Mouse (Mus musculus): ENCODE data around the gene Copz1. TPM values are rescaled to one million over a fixed set of nuclear protein-coding genes. Genes with fewer than 3 reads are reported as not detected.
A peak's percentile ranks its signal among the peaks of the same experiment; 100 is the strongest.
"Not testable (repeated sequence)": the region's sequence is repeated elsewhere in the genome, so short reads cannot be mapped to it uniquely, and the experiment has no call there.

The Copz1 gene
- total and polyA plus RNA-seq, 2 experiments from 2014 or later: 109 to 124 TPM

- no peaks in the 10 kb centered on the region for H3K9me3 ChIP-seq (replicated peaks; ENCODE audit: control insufficient read depth, low read length)
- H3K4me3 ChIP-seq (ENCODE audit: low read depth, low read length): no peak overlapping the region
- ATAC-seq (ENCODE audit: insufficient read depth, low read depth) (no peak), DNase-seq (ENCODE audit: low spot score) (no peak)
- H3K4me1 ChIP-seq (ENCODE audit: control insufficient read depth, insufficient read depth): peaks cover 9% of the 10 kb centered on the region
- H3K4me2 ChIP-seq (ENCODE audit: low read depth, low read length): no peak overlapping the region
- TF ChIP-seq EP300 (IDR thresholded peaks at IDR 0.05; ENCODE audit: low read depth) (no peak), CTCF (IDR thresholded peaks at IDR 0.05; ENCODE audit: low read depth) (no peak)
- WGBS: 40% methylated on average over 2 of the region's 2 CpGs
- H3K27me3 ChIP-seq (ENCODE audit: control insufficient read depth, insufficient read depth, low read length): no peaks in the 10 kb centered on the region
- no peak overlapping the region for H3K9ac ChIP-seq (replicated peaks; ENCODE audit: low read depth, low read length)
- H3K36me3 ChIP-seq (replicated peaks; ENCODE audit: control insufficient read depth, insufficient read depth, low read length): 0 out of 2 replicates have a peak, but pooled peaks cover 5% of the 10 kb centered on the region
- H3K27ac ChIP-seq (ENCODE audit: low read depth): peak overlapping the region; percentile 64
These were observed 39.4 kb upstream of the Copz1 start for GRCm38 (mm10) chr15:103233119-103233518.

DNA sequence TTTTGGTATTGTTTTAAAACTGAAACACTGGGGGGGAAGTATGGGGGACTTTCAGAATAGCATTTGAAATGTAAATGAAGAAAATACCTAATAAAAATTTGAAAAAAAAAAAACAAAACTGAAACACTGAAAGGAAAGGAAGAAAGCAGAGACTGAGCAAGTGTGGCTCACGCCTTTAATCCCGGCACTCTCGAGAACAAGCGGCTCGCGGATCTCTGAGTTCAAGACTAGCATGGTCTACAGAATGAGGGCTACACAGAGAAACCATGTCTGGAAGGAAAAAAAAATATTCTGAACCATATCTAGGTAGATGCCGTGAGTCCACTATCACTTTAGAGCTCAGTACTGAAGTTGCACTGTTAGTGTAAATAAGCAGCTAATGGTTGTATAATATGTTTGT lies 35.2 kb upstream of the Copz1 start:
- WGBS: 87% methylated on average over 7 of the region's 7 CpGs
- no peak for DNase-seq (ENCODE audit: low spot score)
- no peak overlapping the region for H3K9ac ChIP-seq (replicated peaks; ENCODE audit: low read depth, low read length)

DNA sequence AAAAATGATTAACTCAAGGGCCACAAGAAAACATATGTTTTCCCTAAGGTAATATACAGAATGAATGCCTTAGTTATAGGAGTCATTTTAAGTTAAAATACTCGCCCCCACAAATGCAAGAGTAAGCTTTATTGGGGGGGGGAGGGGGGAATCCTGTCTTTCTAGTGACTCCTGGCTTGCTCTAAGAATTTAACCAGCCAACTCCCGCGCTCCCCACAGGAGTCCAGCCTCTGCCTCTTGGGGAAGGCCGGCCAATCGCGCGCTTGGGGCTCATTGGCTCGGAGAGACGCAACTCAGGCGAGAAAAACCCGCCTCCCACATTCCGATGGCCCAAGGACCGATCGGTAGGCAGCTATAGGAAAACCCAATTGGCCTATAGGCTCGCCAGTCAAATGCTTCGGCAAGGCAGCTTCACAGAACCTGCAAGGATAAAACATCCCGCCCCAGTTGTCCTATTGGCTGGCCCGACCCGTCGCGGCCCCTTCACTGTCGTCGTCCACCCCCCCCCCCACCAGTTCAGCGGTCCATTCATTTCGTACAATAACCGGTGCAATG lies 33.3 kb upstream of the Copz1 start:
- no peak for TF ChIP-seq CTCF (IDR thresholded peaks at IDR 0.05; ENCODE audit: low read depth)
- no peak; the same call in 1 of the 2 replicates for TF ChIP-seq EP300 (IDR thresholded peaks at IDR 0.05; ENCODE audit: low read depth)
- WGBS: under 1% methylated on average over 26 of the region's 26 CpGs
- Histone ChIP-seq H3K27ac (ENCODE audit: low read depth) (peak overlapping the region; percentile 95), H3K9ac (replicated peaks; ENCODE audit: low read depth, low read length) (peak overlapping the region; percentile 40; the same call in 1 of the 2 replicates), H3K4me2 (ENCODE audit: low read depth, low read length) (peak overlapping the region; percentile 62), H3K27me3 (ENCODE audit: control insufficient read depth, insufficient read depth, low read length) (no peaks in the 10 kb centered on the region), H3K4me3 (ENCODE audit: low read depth, low read length) (peak overlapping the region; percentile 65), H3K9me3 (replicated peaks; ENCODE audit: control insufficient read depth, low read length) (no peaks in the 10 kb centered on the region), H3K4me1 (ENCODE audit: control insufficient read depth, insufficient read depth) (peaks cover 23% of the 10 kb centered on the region), H3K36me3 (replicated peaks; ENCODE audit: control insufficient read depth, insufficient read depth, low read length) (peaks cover 33% of the 10 kb centered on the region)
- peak; percentile 80 for ATAC-seq (ENCODE audit: insufficient read depth, low read depth)
- peak; percentile 98 for DNase-seq (ENCODE audit: low spot score)

More for the DNA sequence above, 35.2 kb upstream of the Copz1 start:
- no peak overlapping the region for H3K4me3 ChIP-seq (ENCODE audit: low read depth, low read length)
- no peak for TF ChIP-seq EP300 (IDR thresholded peaks at IDR 0.05; ENCODE audit: low read depth)
- no peak for TF ChIP-seq CTCF (IDR thresholded peaks at IDR 0.05; ENCODE audit: low read depth)
- no peak overlapping the region for H3K27ac ChIP-seq (ENCODE audit: low read depth)
- H3K9me3 ChIP-seq (replicated peaks; ENCODE audit: control insufficient read depth, low read length): no peaks in the 10 kb centered on the region
- no peaks in the 10 kb centered on the region for H3K27me3 ChIP-seq (ENCODE audit: control insufficient read depth, insufficient read depth, low read length)
- H3K4me1 ChIP-seq (ENCODE audit: control insufficient read depth, insufficient read depth): peaks cover 17% of the 10 kb centered on the region
- H3K4me2 ChIP-seq (ENCODE audit: low read depth, low read length): no peak overlapping the region
- peaks cover 14% of the 10 kb centered on the region for H3K36me3 ChIP-seq (replicated peaks; ENCODE audit: control insufficient read depth, insufficient read depth, low read length)
- no peak for ATAC-seq (ENCODE audit: insufficient read depth, low read depth)

DNA sequence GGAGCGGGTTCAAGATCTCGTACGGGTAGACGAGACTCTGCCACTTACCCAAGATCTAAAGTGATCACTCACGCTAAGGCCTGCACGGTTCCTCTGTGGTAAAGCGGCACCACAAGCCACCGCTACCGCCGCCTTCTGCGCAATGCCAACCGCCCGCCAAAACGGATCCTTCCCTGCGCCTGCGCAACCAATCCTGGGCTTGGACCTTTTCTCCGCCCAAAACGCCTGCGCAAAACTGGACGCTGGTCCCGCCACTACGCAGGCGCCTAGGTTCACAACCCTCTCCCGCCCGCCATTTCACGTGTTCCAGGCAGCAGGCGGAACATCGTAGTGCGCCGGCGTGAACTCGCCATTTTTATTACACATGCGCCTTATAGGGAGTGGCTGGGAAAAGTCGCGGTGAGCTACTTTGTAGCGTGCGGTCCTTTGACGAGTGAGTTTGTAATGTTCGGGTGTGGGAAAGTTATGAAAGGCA lies 32.8 kb upstream of the Copz1 start, which contains the start of gene Cbx5:
Gene Cbx5 (minus strand): TSS at position 132 of the 475 bp plus-strand sequence.
- ATAC-seq (ENCODE audit: insufficient read depth, low read depth) (peak; percentile 90), DNase-seq (ENCODE audit: low spot score) (peak; percentile 97)
- H3K9me3 ChIP-seq (replicated peaks; ENCODE audit: control insufficient read depth, low read length): no peaks in the 10 kb centered on the region
- peaks cover 32% of the 10 kb centered on the region for H3K36me3 ChIP-seq (replicated peaks; ENCODE audit: control insufficient read depth, insufficient read depth, low read length)
- TF ChIP-seq EP300 (IDR thresholded peaks at IDR 0.05; ENCODE audit: low read depth) (no peak; the same call in 1 of the 2 replicates), CTCF (IDR thresholded peaks at IDR 0.05; ENCODE audit: low read depth) (no peak)
- H3K9ac ChIP-seq (replicated peaks; ENCODE audit: low read depth, low read length): peak within 1 kb of the TSS; percentile 84
- H3K4me3 ChIP-seq (ENCODE audit: low read depth, low read length): peak within 1 kb of the TSS; percentile 65
- peak within 1 kb of the TSS; percentile 95 for H3K27ac ChIP-seq (ENCODE audit: low read depth)
- H3K27me3 ChIP-seq (ENCODE audit: control insufficient read depth, insufficient read depth, low read length): no peaks in the 10 kb centered on the region
- under 1% methylated on average over 39 of the region's 39 CpGs for WGBS
- H3K4me2 ChIP-seq (ENCODE audit: low read depth, low read length): peak within 1 kb of the TSS; percentile 62
- H3K4me1 ChIP-seq (ENCODE audit: control insufficient read depth, insufficient read depth): peaks cover 23% of the 10 kb centered on the region

- Histone ChIP-seq H3K27ac (ENCODE audit: low read depth) (peak within 1 kb of the TSS; percentile 95), H3K9me3 (replicated peaks; ENCODE audit: control insufficient read depth, low read length) (no peaks in the 10 kb centered on the region)
These were observed 32.1 kb upstream of the Copz1 start, which contains the start of gene Hnrnpa1 for GRCm38 (mm10) chr15:103240160-103241028. TSS of gene Hnrnpa1 (plus strand) at chr15:103240432.

GRCm38 (mm10) chr15:103241071-103242018 lies 31.2 kb upstream of the Copz1 start:
- peak overlapping the region; percentile 65 for H3K4me3 ChIP-seq (ENCODE audit: low read depth, low read length)
- peak overlapping the region; percentile 95 for H3K27ac ChIP-seq (ENCODE audit: low read depth)
- H3K9me3 ChIP-seq (replicated peaks; ENCODE audit: control insufficient read depth, low read length); ATAC-seq (ENCODE audit: insufficient read depth, low read depth); H3K27me3 ChIP-seq (ENCODE audit: control insufficient read depth, insufficient read depth, low read length); DNase-seq (ENCODE audit: low spot score): not testable (repeated sequence)
- H3K36me3 ChIP-seq (replicated peaks; ENCODE audit: control insufficient read depth, insufficient read depth, low read length): peaks cover 44% of the 10 kb centered on the region
- H3K9ac ChIP-seq (replicated peaks; ENCODE audit: low read depth, low read length): peak overlapping the region; percentile 84
- 7% methylated on average over 12 of the region's 12 CpGs for WGBS
- H3K4me2 ChIP-seq (ENCODE audit: low read depth, low read length): peak overlapping the region; percentile 62
- peaks cover 23% of the 10 kb centered on the region for H3K4me1 ChIP-seq (ENCODE audit: control insufficient read depth, insufficient read depth)

More at GRCm38 (mm10) chr15:103240160-103241028, 32.1 kb upstream of the Copz1 start, which contains the start of gene Hnrnpa1:
- under 1% methylated on average over 47 of the region's 47 CpGs for WGBS
- no peaks in the 10 kb centered on the region for H3K27me3 ChIP-seq (ENCODE audit: control insufficient read depth, insufficient read depth, low read length)
- peaks cover 34% of the 10 kb centered on the region for H3K36me3 ChIP-seq (replicated peaks; ENCODE audit: control insufficient read depth, insufficient read depth, low read length)
- DNase-seq (ENCODE audit: low spot score): peak; percentile 100
- ATAC-seq (ENCODE audit: insufficient read depth, low read depth): peak; percentile 89
- peak within 1 kb of the TSS; percentile 62 for H3K4me2 ChIP-seq (ENCODE audit: low read depth, low read length)
- TF ChIP-seq EP300 (IDR thresholded peaks at IDR 0.05; ENCODE audit: low read depth) (peak; percentile 65; the same call in 1 of the 2 replicates), CTCF (IDR thresholded peaks at IDR 0.05; ENCODE audit: low read depth) (no peak)
- peak within 1 kb of the TSS; percentile 65 for H3K4me3 ChIP-seq (ENCODE audit: low read depth, low read length)
- H3K4me1 ChIP-seq (ENCODE audit: control insufficient read depth, insufficient read depth): peaks cover 23% of the 10 kb centered on the region
- peak within 1 kb of the TSS; percentile 84 for H3K9ac ChIP-seq (replicated peaks; ENCODE audit: low read depth, low read length)

Measured in heart, postnatal 0 days (tissue).